Mouse (Mus musculus) C2C12 (cell line): ENCODE results near the gene Asb1.

ENCODE experiments used
- CEBPB ChIP-seq: IDR thresholded peaks from one replicate; pipeline ENCODE4 v1.6.1; 2011; ENCODE audit warnings: low read depth, mild to moderate bottlenecking, control low read depth, moderate library complexity
- CTCF ChIP-seq: IDR thresholded peaks from one replicate; pipeline ENCODE4 v1.5.1; 2011; ENCODE audit not compliant: control insufficient read depth, insufficient read depth, insufficient read length
- FOSL1 ChIP-seq: IDR thresholded peaks from one replicate; pipeline ENCODE4 v1.8.0; 2011; ENCODE audit warnings: mild to moderate bottlenecking, low read length; ENCODE audit not compliant: poor library complexity, insufficient read depth, severe bottlenecking
- MAX ChIP-seq: IDR thresholded peaks from one replicate; pipeline ENCODE4 v1.6.1; 2011; ENCODE audit warnings: mild to moderate bottlenecking, control low read depth
- MYOD1 ChIP-seq: IDR thresholded peaks from one replicate; pipeline ENCODE4 v1.6.1; 2011; ENCODE audit warnings: low read depth; ENCODE audit not compliant: control insufficient read depth, insufficient read length
- MYOG ChIP-seq: IDR thresholded peaks from one replicate; pipeline ENCODE4 v1.6.1; 2011; ENCODE audit not compliant: control insufficient read depth, insufficient read length; ENCODE audit errors: extremely low read depth
- USF1 ChIP-seq: IDR thresholded peaks from one replicate; pipeline ENCODE4 v1.6.1; 2011; ENCODE audit warnings: low read depth, mild to moderate bottlenecking, control low read depth, moderate library complexity

GRCm38 (mm10) chr1:91532243-91532642 is 8.1 kb upstream of the Asb1 start:
- TF ChIP-seq MYOD1 (no peak), CTCF (no peak), CEBPB (no peak), USF1 (no peak), FOSL1 (no peak), MAX (no peak), MYOG (no peak)
